Mouse (Mus musculus) thymus, adult 2 months (tissue): ENCODE data around the gene Cpeb4.

Source experiments
- CTCF ChIP-seq: fragments of 200-500 bp; IDR thresholded peaks from 2 replicates; pipeline ENCODE4 v1.5.1; 2012; ENCODE audit warnings: mild to moderate bottlenecking, control low read depth, low read length, moderate library complexity, borderline replicate concordance; ENCODE audit not compliant: control insufficient read depth, poor library complexity, insufficient read depth; ENCODE audit errors: extremely low read depth
- POLR2A ChIP-seq: fragments of 200-500 bp; IDR thresholded peaks from 2 replicates; pipeline ENCODE4 v1.6.1; 2012; ENCODE audit warnings: mild to moderate bottlenecking, low read length, control low read depth, moderate library complexity; ENCODE audit not compliant: control insufficient read depth, poor library complexity, insufficient read depth; ENCODE audit errors: extremely low read depth

DNA sequence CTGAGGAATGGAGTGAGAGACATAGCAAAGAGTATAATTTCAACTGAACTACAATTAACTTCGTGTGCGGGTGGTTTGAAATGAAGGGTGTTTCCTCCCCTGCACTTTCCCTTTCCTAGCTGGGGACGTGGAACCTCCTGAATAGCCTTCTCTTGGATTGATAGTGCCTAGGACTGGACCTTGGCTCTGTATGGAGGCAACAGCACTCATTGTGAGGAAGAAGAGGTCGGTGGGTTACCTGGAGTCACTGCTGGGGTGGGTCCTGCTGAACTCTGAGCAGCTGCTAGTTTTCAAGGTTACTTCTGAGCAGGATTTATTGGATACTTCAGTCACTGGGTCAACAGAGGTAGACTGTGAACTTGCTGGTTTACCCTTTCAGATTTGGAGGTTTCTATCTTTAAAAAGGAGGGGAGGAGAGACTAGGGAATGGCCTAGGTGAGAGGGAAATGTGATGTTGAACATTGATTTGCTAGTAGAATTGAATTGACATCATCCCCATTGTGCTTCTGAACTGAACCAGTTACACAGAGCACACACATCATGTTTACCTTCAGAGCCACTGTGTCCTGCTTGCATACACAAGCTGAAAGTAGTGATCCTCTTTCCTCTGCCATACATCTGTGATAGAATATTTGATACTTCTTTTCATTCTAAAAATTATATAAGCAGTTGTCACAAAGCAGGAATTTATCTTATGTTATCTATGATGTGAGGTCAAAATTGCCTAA is 24.2 kb downstream of the Cpeb4 start:
- TF ChIP-seq CTCF (no peak), POLR2A (no peak)
